Mouse (Mus musculus) hindbrain, postnatal 0 days (tissue): ENCODE results near the gene Ltbp2. TPM values are rescaled to one million over a fixed set of nuclear protein-coding genes. Genes with fewer than 3 reads are reported as not detected.

Source experiments
- ATAC-seq: fragments of 200-750 bp; cut with Nextera tagmentation; 2 replicates; pipeline ENCODE4 v1.8.0; 2017; ENCODE audit warnings: mild to moderate bottlenecking, moderate TSS enrichment, moderate library complexity
- DNase-seq: peaks from one replicate; pipeline ENCODE4 v3.0.0-alpha.2; 2015; ENCODE audit warnings: low spot score
- H3K27ac ChIP-seq: fragments of 300-500 bp; sonication (generic); 2 replicates; pipeline ENCODE4 v1.5.1; 2014; ENCODE audit warnings: mild to moderate bottlenecking
- H3K27me3 ChIP-seq: fragments of 300-500 bp; sonication (generic); 2 replicates; pipeline ENCODE4 v1.6.1; 2014; ENCODE audit warnings: low read length, mixed read lengths; ENCODE audit not compliant: insufficient read depth
- H3K36me3 ChIP-seq: fragments of 300-500 bp; sonication (generic); 2 replicates; pipeline ENCODE4 v1.6.1; 2014; ENCODE audit warnings: low read length, mixed read lengths; ENCODE audit not compliant: insufficient read depth
- H3K4me1 ChIP-seq: fragments of 300-500 bp; sonication (generic); 2 replicates; pipeline ENCODE4 v1.6.1; 2014; ENCODE audit warnings: antibody characterized with exemption, low read length, mixed read lengths; ENCODE audit not compliant: insufficient read depth
- H3K4me2 ChIP-seq: fragments of 300-500 bp; sonication (generic); 2 replicates; pipeline ENCODE4 v1.6.1; 2014; ENCODE audit warnings: low read depth, mild to moderate bottlenecking, low read length, moderate library complexity, mixed read lengths
- H3K4me3 ChIP-seq: fragments of 300-500 bp; sonication (generic); 2 replicates; pipeline ENCODE4 v1.5.1; 2014; ENCODE audit warnings: low read length
- H3K9ac ChIP-seq: fragments of 300-500 bp; sonication (generic); replicated peaks from 2 replicates; pipeline ENCODE4 v1.6.1; 2014; ENCODE audit warnings: mild to moderate bottlenecking, low read length, moderate library complexity, mixed read lengths
- H3K9me3 ChIP-seq: fragments of 300-500 bp; sonication (generic); 2 replicates; pipeline ENCODE4 v1.6.1; 2016; ENCODE audit warnings: low read length, mixed read lengths
- CTCF ChIP-seq: IDR thresholded peaks from 2 replicates; pipeline ENCODE4 v1.5.1; 2016; ENCODE audit warnings: antibody characterized with exemption, control low read depth, low read depth
- whole genome bisulfite sequencing: fragments of 180-500 bp; shearing (Covaris S2); extraction: QIAGEN DNeasy Blood & Tissue Kit; methylation state at CpG from one replicate; pipeline ENCODE4 v1.1.7; 2014; 5-methylcytosine and 5-hydroxymethylcytosine counted together
- polyA plus RNA-seq: library from polyadenylated mRNA; unstranded; fragments of >200 nt; fragmentation: Nextera tagmentation; extraction: Ambion mirVana; gene quantifications from 2 replicates; pipeline ENCODE4 v1.2.1, GENCODE M21; 2015
- total RNA-seq: library from RNA; depleted of rRNA; stranded (reverse); fragments of >200 nt; gene quantifications from 2 replicates; pipeline ENCODE4 v1.2.3, GENCODE M21; 2014

The Ltbp2 gene
- total and polyA plus RNA-seq, 2 experiments from 2014 or later: 0.21 to 2.9 TPM

GRCm38 (mm10) chr12:84801532-84802110 is 74.7 kb downstream of the Ltbp2 start:
- WGBS: 77% methylated on average over 13 of the region's 13 CpGs
- no peak for DNase-seq
- Histone ChIP-seq H3K27ac (no peak overlapping the region), H3K36me3 (no peaks in the 10 kb centered on the region), H3K27me3 (no peaks in the 10 kb centered on the region), H3K4me3 (no peak overlapping the region), H3K4me1 (no peaks in the 10 kb centered on the region), H3K9me3 (no peaks in the 10 kb centered on the region), H3K9ac (no peak overlapping the region), H3K4me2 (no peak overlapping the region)
- TF ChIP-seq CTCF: no peak
- no peak for ATAC-seq

GRCm38 (mm10) chr12:84800419-84800818 is 75.9 kb downstream of the Ltbp2 start:
- ATAC-seq (no peak), DNase-seq (no peak)
- H3K9ac ChIP-seq: no peak overlapping the region
- WGBS: 53% methylated on average over 4 of the region's 4 CpGs
- H3K4me1 ChIP-seq: no peaks in the 10 kb centered on the region
- H3K4me2 ChIP-seq: no peak overlapping the region
- no peaks in the 10 kb centered on the region for H3K36me3 ChIP-seq
- no peaks in the 10 kb centered on the region for H3K9me3 ChIP-seq
- H3K27me3 ChIP-seq: no peaks in the 10 kb centered on the region
- TF ChIP-seq CTCF: no peak
- H3K27ac ChIP-seq: no peak overlapping the region
- H3K4me3 ChIP-seq: no peak overlapping the region

- Histone ChIP-seq H3K4me1 (no peaks in the 10 kb centered on the region), H3K27ac (no peak overlapping the region), H3K4me3 (no peak overlapping the region), H3K4me2 (no peak overlapping the region), H3K9me3 (no peaks in the 10 kb centered on the region), H3K9ac (no peak overlapping the region), H3K36me3 (no peaks in the 10 kb centered on the region), H3K27me3 (no peaks in the 10 kb centered on the region)
- ATAC-seq (no peak), DNase-seq (no peak)
- WGBS: 93% methylated on average over 13 of the region's 13 CpGs
- no peak for TF ChIP-seq CTCF
Observed at GRCm38 (mm10) chr12:84799086-84799485, 77.2 kb downstream of the Ltbp2 start.

- Histone ChIP-seq H3K27ac (no peak overlapping the region), H3K9ac (no peak overlapping the region), H3K4me3 (no peak overlapping the region), H3K4me1 (no peaks in the 10 kb centered on the region), H3K4me2 (no peak overlapping the region), H3K27me3 (no peaks in the 10 kb centered on the region), H3K36me3 (no peaks in the 10 kb centered on the region), H3K9me3 (no peaks in the 10 kb centered on the region)
- 88% methylated on average over 8 of the region's 8 CpGs for WGBS
- TF ChIP-seq CTCF: no peak
- DNase-seq (no peak), ATAC-seq (no peak)
Observed at GRCm38 (mm10) chr12:84794647-84795046, 81.7 kb downstream of the Ltbp2 start.

GRCm38 (mm10) chr12:84792629-84793028 is 83.7 kb downstream of the Ltbp2 start:
- H3K27ac ChIP-seq: no peak overlapping the region
- ATAC-seq: no peak
- TF ChIP-seq CTCF: no peak
- no peak for DNase-seq
- no peaks in the 10 kb centered on the region for H3K27me3 ChIP-seq
- 81% methylated on average over 4 of the region's 4 CpGs for WGBS
- H3K4me2 ChIP-seq: no peak overlapping the region
- no peaks in the 10 kb centered on the region for H3K4me1 ChIP-seq
- no peak overlapping the region for H3K9ac ChIP-seq
- no peaks in the 10 kb centered on the region for H3K9me3 ChIP-seq
- no peak overlapping the region for H3K4me3 ChIP-seq
- no peaks in the 10 kb centered on the region for H3K36me3 ChIP-seq

GRCm38 (mm10) chr12:84790853-84791252 is 85.5 kb downstream of the Ltbp2 start:
- ATAC-seq: no peak
- TF ChIP-seq CTCF: no peak
- DNase-seq: no peak

GRCm38 (mm10) chr12:84786091-84786490 is 90.2 kb downstream of the Ltbp2 start:
- H3K4me2 ChIP-seq: no peak overlapping the region
- H3K27ac ChIP-seq: no peak overlapping the region
- no peak overlapping the region for H3K4me3 ChIP-seq
- DNase-seq (no peak), ATAC-seq (no peak; the same call in 1 of the 2 replicates)
- H3K9ac ChIP-seq: no peak overlapping the region
- H3K4me1 ChIP-seq: no peaks in the 10 kb centered on the region
- no peaks in the 10 kb centered on the region for H3K9me3 ChIP-seq
- H3K27me3 ChIP-seq: no peaks in the 10 kb centered on the region
- TF ChIP-seq CTCF: no peak
- H3K36me3 ChIP-seq: no peaks in the 10 kb centered on the region
- 61% methylated on average over 5 of the region's 5 CpGs for WGBS

More at GRCm38 (mm10) chr12:84790853-84791252, 85.5 kb downstream of the Ltbp2 start:
- Histone ChIP-seq H3K27ac (no peak overlapping the region), H3K27me3 (no peaks in the 10 kb centered on the region), H3K4me1 (no peaks in the 10 kb centered on the region), H3K9me3 (no peaks in the 10 kb centered on the region), H3K4me2 (no peak overlapping the region), H3K9ac (no peak overlapping the region), H3K36me3 (no peaks in the 10 kb centered on the region), H3K4me3 (no peak overlapping the region)
- WGBS: 67% methylated on average over 10 of the region's 10 CpGs
